In genomic region chr17:83795121-83795520, GRCm38 (mm10) we compare ENCODE assay signal across 39 mouse cellular contexts. TPM values are rescaled to one million over a fixed set of nuclear protein-coding genes. Genes with fewer than 3 reads are reported as not detected.
"Had no signal": no experiment of that assay in that cellular context is flagged by ENCODE, and none has a peak within 500 bp of the region (broad histone marks: within the 10 kb centered on the region; RNA-seq: fewer than 3 reads in every experiment).

No protein-coding gene starts in this region.

- DNase-seq: heart, adult 2 months; heart, postnatal 10 days; heart, postnatal 14 days; heart, postnatal 36 days; heart, postnatal 4 days; kidney, adult 11 months; kidney, adult 18-20 months; kidney, adult 2 months; kidney, adult 8-10 months; kidney, adult 9 months; kidney, postnatal 10 days; kidney, postnatal 14 days; kidney, postnatal 25 days; kidney, postnatal 36 days; kidney, postnatal 4 days; layer of hippocampus, adult 9-11 months; layer of hippocampus, postnatal 36 days had no signal

- ATAC-seq: hindbrain, embryonic 16.5 days; hindbrain, postnatal 0 days; inflammation-experienced regulatory T-cells, adult 6 months; intestine, embryonic 15.5 days; intestine, embryonic 16.5 days; intestine, postnatal 0 days had no signal

- H3K36me3 ChIP-seq: hindbrain, embryonic 12.5 days; intestine, embryonic 15.5 days had no signal

- H3K27me3 ChIP-seq: heart, embryonic 15.5 days; hindbrain, embryonic 12.5 days; hindbrain, embryonic 13.5 days; hindbrain, embryonic 15.5 days; intestine, embryonic 15.5 days; kidney, embryonic 15.5 days had no signal

- H3K4me2 ChIP-seq: heart, embryonic 11.5 days; heart, embryonic 15.5 days; hindbrain, embryonic 12.5 days; hindbrain, embryonic 13.5 days; hindbrain, embryonic 14.5 days; hindbrain, embryonic 15.5 days; intestine, embryonic 15.5 days; kidney, embryonic 15.5 days had no signal

- H3K9ac ChIP-seq: heart, embryonic 15.5 days; hindbrain, embryonic 12.5 days; hindbrain, embryonic 13.5 days; hindbrain, embryonic 14.5 days; hindbrain, embryonic 15.5 days; intestine, embryonic 15.5 days; kidney, embryonic 15.5 days had no signal

- H3K27ac ChIP-seq: heart, adult 2 months; heart, embryonic 10.5 days; heart, embryonic 15.5 days; hindbrain, embryonic 10.5 days; hindbrain, embryonic 12.5 days; hindbrain, embryonic 13.5 days; hindbrain, embryonic 14.5 days; hindbrain, embryonic 15.5 days; hindbrain, postnatal 0 days; intestine, embryonic 15.5 days; kidney, embryonic 15.5 days; kidney, postnatal 0 days; layer of hippocampus, adult 2 months had no signal

- H3K4me1 ChIP-seq: heart, embryonic 15.5 days; hindbrain, embryonic 10.5 days; intestine, embryonic 15.5 days had no signal

- H3K4me3 ChIP-seq: heart, embryonic 10.5 days; heart, embryonic 15.5 days; hindbrain, embryonic 10.5 days; hindbrain, embryonic 12.5 days; hindbrain, embryonic 13.5 days; hindbrain, embryonic 15.5 days; intestine, embryonic 15.5 days; kidney, embryonic 15.5 days; layer of hippocampus, adult 2 months had no signal

- H3K9me3 ChIP-seq: heart, embryonic 10.5 days; heart, embryonic 15.5 days; hindbrain, embryonic 10.5 days; hindbrain, embryonic 12.5 days; hindbrain, embryonic 13.5 days; hindbrain, embryonic 15.5 days; intestine, embryonic 15.5 days; kidney, embryonic 15.5 days had no signal

RNA-seq across cellular contexts. Expression of gene Haao, which starts 52.6 kb away (rescaled TPM):
- total RNA-seq: heart, postnatal 10 days; heart, postnatal 14 days; layer of hippocampus, adult 2 months; layer of hippocampus, postnatal 10 days; layer of hippocampus, postnatal 14 days; layer of hippocampus, postnatal 25 days; layer of hippocampus, postnatal 36 days had no signal
- polyA plus RNA-seq: heart, embryonic 14.5 days; hindbrain, embryonic 11.5 days; hindbrain, embryonic 14.5 days had no signal
